Mouse (Mus musculus): ENCODE measurements around the gene Shmt2.

Shmt2 gene

DNA sequence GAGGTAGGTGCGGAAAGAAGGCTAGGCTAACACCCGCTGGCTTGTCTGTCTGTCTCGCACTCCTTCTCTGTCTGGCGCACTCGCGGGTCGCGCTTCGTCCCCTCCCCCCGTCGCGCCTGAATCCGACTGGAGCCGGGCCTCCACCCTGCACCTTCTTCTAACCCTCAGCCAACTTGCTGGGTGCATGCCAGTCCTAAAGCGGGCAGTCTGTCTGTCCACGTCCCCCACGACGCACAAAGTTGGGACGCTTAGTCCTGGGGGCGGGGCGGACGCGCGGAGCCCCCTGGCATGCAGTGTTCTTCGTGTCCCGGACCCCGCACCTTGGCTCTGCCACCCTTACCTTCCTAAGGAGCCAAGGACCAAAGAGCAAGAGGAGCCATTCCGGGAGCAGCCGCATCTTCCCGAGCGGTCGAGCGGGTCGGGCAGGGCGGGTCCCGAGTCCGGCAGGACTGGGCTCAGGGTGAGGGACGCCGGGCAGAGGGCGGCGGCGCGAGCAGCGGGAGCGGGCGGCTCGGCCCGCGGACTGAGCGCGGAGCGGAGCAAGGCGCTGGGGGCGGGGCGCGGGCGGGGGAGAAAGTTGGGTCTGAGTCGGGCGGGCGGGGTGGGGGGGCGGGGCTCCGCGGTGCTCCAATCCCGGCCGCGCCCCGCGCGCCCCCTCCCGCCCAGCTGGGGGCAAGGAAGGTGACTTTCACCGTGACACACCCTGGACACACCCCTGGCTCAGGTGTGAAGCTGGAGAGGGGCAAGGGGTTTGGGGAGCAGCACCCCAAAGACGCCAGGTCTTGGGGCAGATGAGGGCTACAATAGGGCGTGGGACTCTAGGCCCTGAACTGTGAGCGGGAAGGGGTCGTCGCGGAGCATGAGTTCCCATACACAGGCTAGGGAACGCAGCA lies 12.0 kb upstream of the Shmt2 start, which contains the start of gene Nxph4:
Nxph4 (minus strand) TSS at position 524 of the 893 bp plus-strand sequence.
- DNase-seq, result no peak

DNA sequence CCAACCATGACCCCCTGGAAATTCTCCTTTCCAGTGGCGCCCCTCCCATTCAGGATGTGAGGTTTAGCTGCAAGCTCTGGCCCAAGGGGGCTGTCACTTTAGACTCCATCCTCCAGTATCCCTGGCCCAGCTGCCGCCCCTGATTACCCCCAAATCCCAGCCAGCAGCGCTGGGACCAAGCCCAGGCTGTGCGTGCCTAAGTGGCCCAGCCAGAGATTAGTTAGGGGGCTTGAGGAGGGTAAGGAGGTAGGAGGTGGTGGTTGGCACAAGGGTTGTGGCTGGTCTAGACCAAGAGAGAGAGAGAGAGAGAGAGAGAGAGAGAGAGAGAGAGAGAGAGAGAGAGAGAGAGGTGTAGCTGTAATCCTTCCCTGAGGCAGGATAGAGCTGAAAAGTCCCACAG lies 9.3 kb upstream of the Shmt2 start:
- DNase-seq, result no peak

DNA sequence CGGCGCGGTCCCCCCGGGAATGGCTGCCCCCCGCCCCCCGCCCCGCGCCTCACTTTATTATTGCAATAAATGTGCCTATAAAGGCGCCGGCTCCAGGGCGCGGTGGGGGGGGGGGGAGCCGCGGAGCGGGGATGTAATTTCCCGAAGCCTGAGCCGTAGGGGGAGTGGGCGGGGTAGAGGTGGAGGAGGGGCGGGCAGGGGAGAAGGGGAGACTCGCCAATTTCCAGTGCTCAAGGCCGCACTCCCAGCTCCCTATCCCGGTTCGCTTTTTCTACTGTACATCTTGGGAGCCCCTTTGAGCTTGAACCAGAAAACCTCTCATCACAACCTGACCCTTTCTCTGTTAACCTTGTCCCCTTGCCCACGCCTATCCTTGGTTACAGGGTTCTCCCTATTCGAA lies 8.7 kb upstream of the Shmt2 start:
- DNase-seq, result no peak

DNA sequence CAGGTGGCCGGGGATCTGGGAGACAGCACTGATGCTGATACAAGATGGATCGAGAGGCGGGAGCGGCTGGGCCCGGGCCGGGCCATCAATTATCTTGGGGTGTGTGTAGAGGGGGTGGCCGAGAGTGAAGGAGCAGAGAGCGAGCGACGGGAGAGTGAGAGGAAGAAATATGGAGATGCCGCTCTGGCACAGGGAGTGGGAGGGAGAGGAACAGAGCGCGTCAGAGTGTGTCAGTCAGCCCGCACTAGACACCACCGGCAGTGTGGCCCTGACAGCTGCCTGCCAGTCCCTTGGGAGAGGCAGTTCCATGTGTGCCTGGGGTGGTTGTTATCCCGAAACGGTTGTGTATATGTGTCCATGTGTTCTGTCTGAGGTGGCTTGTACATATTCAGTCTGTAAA lies 5.2 kb upstream of the Shmt2 start:
- no peak for DNase-seq

DNA sequence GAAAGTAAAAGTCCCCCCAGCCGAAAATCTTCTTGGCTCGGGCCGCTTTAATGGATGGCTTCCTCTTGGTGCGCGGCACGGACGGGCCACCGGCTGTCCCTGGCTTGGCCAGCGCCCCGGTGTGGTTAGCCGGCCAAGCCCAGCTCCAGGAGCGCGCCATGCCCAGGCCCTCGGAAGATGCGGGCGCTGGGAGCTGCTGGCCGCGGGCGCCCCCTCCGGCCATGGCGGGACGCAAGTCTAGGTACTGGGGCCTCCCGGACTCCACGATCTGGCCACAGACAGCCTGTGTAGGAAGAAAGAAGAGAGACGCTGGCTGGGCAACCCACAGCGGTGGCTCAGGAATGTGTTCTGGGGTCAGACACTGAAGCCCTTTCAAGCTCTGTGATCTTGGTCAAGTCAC lies 4.4 kb upstream of the Shmt2 start:
- DNase-seq, result peak; percentile 74 to 82

DNA sequence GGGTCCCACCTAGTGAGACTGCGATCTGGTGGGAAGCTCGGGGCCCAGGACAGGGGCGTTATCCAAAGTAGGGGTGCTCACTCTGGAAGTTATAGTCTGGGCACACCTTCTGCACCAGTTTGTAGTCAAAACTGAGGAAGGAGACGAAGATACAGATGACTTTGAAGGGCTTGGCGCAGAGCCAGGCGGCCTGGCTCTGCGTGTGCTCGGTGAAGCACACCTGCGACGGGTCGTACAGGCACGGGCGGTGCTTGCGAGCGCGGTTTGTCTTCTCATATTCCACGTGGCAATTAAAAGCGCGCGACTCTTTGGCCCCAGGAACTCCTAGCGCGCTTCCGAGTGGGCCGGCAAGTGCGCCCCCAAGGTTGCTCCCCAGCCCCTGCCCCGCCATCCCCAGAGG lies 3.8 kb upstream of the Shmt2 start:
- no peak for DNase-seq

DNA sequence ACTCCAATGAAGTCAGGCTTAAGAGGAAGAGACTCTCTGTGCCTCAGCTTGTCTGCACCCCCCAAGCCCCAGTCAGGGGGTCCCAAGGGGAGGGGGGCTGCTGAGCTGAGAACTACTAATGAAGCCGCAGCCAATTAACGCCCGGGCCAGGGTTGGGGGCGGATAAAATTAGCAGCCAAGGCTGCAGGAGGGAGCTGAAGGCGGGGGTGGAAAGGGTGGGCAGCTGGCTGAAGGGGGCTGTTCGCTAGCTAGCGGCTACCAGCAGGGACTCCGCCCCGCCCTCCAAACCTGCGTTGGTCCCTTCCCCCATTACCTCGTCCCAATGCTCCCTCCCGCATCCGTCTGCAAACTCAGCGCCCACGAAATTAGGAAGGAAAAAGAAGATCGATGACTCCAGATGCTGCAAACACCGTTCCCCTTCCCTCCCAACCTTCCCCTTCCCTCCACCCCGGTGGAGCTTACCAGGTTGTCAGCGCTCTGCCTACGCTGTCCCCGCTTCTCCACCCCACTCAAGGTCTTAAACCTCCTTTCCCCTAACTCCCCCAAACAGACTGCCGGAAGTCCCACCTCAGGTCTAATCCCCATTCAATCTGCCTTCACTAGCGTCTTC lies 2.5 kb upstream of the Shmt2 start:
- no peak for DNase-seq

DNA sequence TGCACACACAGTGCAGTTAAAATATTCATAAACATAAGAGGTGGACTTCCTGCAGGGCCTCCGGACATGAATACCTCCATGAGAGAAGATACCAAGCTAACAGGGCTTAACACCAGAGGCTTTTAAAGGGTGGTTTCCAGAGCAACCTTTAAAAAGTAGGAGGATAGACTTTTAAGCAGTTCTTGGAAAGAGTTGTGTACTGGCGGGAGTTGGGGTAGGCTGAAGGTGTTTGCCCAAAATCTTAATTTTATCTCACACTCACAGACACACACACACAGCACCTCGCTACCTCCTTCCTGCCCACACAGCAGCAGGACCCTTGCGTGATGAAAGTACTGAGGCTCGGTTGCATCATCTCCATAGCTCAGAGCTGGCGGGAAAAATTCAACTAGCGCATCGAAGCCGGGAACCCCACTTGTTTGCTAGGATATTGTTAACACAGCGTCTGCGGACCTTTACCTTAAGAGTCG lies 598 bp downstream of the Shmt2 start:
- no peak for DNase-seq

DNA sequence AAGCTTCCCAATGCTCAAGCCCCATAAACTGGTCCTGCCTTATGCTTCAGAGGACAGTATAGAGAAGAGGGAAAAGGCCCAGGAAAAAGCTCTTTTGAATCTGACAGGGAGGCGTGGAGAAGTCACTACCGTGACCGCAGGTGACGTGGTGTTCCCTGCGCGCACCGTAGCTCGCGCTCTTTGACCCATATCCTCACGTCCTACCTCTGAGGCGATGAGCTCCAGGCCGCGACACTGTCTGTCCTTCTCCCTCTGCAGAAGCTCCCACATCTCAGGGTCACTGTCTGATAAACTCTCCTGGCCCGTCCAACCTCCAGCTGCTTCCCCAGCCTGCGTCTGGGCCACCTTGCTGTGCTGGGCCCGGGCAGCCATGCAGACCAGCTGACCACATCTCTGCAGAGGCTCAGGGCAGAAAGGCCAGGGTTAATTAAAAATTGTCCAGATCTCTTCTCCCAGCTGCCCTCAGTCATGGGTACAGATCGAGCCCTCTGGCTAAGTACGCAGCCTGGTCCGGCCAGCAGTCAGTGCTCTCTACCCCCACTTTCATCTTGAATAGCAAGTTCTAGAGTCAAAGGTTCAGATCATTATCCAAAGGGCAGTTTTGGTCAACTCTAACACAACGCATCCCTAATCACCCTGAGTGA lies 1.4 kb downstream of the Shmt2 start:
- no peak for DNase-seq

DNA sequence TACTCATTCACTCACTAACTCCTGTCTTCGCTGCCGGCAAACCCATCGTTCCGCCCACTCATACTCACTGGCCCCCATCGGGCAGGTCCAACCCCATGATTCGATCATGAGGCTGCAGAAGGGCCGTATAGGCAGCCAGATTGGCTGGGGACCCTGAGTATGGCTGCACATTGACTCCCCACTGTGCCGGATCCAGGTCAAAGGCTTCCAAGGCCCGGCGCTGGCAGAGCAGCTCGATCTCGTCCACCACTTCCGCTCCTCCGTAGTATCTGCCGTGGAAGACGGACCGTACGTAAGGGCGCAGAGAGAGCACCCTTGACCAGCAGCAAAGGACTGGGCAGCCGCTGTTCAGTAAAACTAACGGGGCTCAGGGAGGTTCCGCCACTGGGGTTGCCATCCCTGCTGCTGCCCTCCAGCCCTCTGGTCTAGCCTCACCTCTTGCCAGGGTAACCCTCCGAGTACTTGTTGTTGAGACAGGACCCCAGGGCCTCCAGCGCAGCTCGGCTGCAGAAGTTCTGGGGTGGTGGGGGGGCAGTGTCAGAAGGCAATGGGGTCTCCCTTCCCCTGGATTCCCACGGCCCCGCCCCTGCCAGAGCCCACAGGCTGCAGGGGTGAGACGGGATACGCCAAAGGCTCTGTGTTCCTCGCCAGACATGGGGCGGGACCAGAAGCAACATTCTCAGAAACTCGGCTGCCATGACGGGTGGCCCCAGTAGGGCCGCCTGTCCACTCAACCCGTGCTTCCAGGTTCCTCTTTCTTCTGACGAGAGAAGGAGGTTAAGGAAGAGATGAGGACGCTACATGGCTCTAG lies 2.1 kb downstream of the Shmt2 start:
- no peak for DNase-seq

DNA sequence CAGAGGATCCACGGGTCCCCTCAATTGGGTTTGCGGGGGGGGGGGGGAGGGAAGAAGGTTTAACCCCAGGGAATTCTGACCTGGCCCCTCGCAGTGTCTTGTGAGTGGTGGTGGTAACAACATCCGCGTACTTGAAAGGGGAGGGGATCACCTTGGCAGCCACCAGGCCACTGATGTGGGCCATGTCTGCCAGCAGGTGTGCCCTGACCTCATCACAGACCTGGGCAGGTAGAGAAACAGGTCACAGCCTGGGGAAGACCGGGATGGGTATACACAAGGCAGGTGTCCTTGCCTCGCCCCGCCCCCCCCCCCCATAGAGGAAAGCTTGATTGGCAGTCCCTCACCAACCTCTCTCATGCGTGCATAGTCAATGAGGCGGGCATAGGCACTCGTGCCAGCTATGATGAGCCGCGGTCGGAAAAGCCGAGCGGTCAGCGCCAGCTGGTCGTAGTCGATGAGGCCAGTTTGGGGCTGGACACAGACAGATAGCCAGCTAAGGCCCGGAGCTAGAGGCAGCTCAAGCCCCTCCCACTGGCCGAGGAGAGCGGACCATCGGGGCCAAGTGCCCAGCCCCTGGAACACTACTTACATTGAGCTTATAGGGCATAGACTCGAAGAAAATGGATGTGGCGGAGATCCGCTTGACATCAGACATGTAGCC lies 3.1 kb downstream of the Shmt2 start:
- no peak for DNase-seq

DNA sequence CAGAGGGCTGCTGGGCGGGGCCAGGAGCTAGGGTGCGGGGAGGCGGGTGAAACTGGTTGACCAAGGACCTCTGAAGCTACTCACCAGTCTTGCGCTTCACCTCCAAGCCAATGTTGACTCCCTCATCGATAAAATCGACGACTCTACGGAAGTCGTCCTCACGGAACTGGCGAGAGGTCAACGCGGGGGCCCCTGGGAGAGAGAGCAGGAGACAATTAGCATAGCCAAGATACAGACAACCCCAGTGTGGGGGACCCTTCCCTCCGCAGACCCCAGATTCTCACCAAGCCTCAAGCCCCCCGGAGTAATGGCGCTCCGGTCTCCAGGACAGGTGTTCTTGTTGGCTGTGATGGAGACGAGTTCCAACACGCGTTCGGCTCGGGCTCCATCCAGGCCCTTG lies 4.3 kb downstream of the Shmt2 start:
- no peak for DNase-seq

DNA sequence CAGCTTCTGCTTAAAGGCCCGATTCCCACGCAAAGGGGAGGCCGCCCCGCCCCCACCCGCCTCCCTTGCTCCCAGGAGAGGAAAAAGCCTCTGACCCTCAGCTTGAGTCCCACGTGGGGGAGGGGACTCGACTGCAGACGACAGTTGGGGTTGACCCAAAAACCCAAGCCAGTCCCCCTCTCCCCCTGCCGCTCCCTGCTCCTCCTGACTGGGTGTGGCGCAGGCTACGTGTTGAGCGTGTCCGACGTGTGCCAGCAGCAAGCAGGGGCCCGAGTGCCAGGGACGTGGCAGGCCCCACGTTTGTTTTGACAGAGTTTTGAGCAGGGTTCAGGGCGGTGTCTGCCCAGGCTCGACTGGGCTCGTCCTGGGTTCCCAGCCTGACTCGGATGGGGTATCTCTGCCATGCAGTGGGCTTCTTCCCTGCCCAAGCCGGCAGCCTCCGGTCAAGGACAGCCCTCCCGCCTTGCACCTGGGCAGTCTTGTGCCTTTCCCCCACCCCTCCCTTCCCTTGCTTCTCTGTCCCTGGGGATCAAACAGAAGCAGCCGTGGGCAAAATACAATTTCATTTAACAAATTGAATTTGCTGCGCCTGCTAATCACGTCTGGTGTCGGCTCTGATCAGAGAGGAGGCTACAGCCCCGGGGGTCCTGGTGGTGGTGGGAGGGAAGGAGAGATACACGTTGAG lies 5.5 kb downstream of the Shmt2 start:
- no peak for DNase-seq

DNA sequence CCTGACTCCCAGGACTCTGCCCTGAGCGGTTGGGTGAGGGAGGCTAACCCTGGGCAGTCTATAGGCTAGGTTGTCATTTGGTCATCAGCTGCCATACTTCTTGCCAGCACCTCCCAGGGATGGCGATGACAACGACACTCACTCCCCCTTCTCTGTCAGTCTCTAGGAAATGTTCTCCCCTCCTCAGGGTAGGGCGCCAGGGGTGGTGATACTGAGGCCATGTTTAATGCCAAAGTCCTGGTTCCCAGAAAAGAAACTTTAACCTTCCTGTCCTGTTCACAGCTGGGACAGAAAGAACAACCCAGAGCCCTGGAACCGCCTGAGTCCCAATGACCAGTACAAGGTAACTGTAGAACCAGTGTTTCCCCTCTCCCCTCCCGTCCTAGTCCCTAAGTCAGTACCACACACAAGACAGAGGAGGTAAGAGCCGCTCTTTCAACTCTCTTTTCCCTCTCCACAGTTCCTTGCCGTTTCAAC lies 6.2 kb downstream of the Shmt2 start:
- no peak for DNase-seq

DNA sequence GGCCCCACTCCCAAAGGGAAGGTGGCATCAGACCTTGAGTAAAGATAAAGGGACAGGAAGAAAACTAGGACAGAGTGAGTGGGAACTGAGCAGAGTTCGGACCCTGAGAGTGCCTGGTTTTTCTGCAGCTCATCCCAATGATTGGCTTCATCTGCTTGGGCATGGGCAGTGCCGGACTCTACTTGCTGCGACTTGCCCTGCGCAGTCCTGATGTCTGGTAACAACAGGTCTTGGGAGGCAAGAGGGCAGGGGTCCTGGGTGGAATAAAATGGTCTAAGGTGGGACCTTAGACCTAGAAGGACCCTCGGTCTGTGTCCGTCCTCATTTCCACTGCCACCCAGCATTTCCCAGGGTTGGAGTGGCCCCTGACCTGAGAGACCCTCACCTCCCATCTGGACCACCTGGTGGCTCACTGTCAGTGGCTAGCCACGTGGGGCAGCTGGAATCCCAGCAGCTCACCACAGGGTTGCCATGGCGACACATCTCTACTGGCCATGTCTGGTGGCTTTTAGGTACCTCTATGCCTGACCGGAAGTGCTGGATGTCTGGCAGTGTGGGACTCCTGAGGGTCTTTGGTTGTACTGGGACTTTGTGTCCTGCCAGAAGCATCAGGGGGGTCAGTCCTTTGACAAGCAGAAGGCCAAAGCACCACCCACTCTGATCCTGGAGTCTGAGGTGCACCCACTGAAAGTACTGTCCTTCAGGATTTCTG lies 6.8 kb downstream of the Shmt2 start:
- no peak for DNase-seq

DNA sequence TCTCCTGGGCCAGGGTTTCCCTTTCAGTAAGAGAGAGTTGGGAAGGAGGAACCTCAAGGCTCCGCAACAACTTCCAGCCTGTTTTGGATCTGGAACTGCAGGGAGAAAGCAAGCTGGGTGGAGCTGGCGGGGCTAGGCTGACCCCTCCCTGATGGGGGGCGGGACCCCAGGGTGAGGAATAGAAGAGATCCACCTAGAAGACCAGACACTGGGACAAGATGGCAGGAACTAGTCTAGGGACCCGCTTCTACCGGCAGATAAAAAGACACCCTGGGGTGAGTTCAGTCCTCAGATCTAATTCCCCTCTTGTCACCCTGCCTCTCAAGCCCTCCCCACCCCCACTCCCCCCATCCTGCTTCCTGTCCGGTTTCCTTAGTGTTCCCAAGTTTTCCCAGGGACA lies 7.5 kb downstream of the Shmt2 start, which contains the start of gene Ndufa4l2:
Ndufa4l2 (plus strand) TSS at position 204 of the 400 bp plus-strand sequence.
- no peak for DNase-seq

DNA sequence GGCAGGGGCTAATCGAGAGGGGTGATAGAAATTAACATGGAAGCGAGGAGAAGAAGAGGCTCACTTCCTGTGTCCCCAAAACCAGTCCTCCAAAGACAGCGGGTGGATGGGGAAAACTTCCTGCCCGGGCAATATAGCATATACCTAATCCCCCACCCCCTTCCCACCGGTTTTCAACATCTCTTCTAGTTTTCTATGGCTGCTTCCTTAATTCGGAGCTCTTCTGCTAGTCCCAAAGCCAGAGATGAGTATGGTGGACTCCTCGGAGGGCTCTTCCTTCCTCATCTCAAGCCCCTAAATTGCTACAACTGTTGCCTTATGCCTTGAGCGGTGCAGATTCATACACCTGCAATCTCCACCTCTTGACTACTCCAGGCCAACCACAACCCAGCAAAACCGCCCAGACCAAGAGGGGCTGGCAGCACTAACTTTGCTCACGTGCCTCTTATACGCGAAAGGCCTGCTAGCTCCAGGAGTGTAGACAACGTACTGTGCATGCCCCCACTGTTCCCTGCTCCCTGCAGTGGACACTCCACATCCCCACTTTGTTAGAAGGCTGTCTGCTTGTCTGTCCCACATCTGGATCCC lies 8.0 kb downstream of the Shmt2 start:
- DNase-seq, result no peak

DNA sequence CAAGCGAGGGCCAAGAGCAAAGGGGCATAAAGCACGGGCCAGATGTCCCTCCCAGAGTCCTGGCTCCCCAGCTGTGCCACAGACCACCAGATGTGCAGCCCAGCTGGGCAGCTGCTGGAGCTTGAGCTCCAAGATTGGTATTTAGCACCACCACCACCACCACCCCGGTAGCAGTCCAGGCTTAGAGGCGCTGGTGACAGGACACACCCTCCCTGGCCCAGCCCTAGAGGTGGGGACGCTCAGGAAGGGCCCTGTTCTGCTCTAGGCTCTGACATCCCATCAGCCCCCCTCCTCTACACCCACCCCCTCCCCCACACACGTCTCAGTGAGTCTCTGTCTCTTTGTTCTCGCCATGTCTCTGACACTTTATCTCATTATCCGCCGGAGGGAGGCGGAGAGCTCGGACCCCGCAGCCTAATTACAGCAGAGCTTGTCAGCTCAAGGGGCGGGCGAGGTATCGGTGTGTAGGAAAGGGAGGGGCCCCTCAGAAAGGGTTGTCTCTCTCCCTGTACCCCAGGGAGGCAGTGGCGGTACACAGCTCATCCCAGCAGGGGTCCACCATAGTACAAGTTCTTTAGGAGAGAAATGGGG lies 8.6 kb downstream of the Shmt2 start:
- DNase-seq, result peak in 1 of 2 experiments; percentile 35

DNA sequence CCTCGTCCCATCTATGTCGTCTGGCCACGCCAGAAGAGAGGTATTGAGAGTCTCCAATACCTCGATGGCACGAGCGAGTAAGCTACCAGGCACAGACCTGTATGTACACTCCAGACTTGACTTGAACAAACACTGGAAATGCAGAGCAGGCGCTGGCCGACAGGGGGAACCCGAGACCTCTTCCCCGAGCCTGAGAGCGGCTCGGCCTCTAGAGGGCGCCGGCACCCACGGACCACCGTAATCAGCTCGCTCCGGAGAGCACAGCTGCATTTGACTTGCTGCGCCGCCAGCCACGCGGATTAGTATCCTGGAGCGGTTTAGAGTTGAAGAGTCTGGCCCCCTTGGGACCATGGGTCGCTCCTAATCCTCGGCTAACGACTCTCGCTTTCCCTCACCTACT lies 9.4 kb downstream of the Shmt2 start:
- peak; percentile 90 to 98 for DNase-seq

DNA sequence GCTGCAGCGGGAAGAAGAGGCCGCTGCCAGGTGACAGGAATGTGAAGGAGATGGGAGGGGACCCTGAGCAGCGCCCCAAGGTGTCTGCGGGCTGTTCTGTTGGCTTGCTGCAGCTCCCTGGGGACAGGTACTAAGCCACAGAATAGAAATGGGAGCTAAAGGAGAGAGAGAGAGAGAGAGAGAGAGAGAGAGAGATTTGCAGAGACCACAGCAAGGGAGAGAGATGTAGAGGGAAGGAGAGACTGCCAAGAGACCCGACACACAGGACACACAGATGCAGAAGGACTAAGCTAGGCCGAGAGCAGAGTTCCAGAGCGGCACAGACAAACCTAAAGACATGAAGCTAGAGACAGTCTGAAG lies 10.0 kb downstream of the Shmt2 start:
- no peak for DNase-seq

Data from cerebellum, adult 18-20 months (tissue).